Mouse (Mus musculus) CH12.LX (cell line): ENCODE data around the gene Gbx1. TPM values are rescaled to one million over a fixed set of nuclear protein-coding genes. Genes with fewer than 3 reads are reported as not detected.

Source experiments
- DNase-seq: peaks from one replicate; pipeline ENCODE4 v3.0.0-alpha.2; 2013; ENCODE audit errors: extremely low read depth
- H3K27ac ChIP-seq: 2 replicates; pipeline ENCODE4 v1.5.1; 2012; ENCODE audit warnings: low read depth, mild to moderate bottlenecking, control low read depth, moderate library complexity; ENCODE audit not compliant: insufficient read depth
- H3K27me3 ChIP-seq: replicated peaks from 2 replicates; pipeline ENCODE3; 2012; ENCODE audit warnings: inconsistent platforms
- H3K36me3 ChIP-seq, 2 experiments: replicated peaks in 1 of 2; 2 replicates each; pipeline versions ENCODE3 to v1.6.1; 2012; ENCODE audit warnings: inconsistent platforms in 1 of 2, low read length in 1 of 2, mild to moderate bottlenecking in 1 of 2, mixed read lengths in 1 of 2, moderate library complexity in 1 of 2; ENCODE audit not compliant: control insufficient read depth in 1 of 2, insufficient read depth in 1 of 2
- H3K4me1 ChIP-seq, 2 experiments: 2 replicates each; pipeline ENCODE4 v1.6.1; 2012; ENCODE audit warnings: inconsistent platforms in 1 of 2, moderate library complexity in 1 of 2; ENCODE audit not compliant: insufficient read depth in 2 of 2, control insufficient read depth in 1 of 2
- H3K4me2 ChIP-seq: 2 replicates; pipeline ENCODE4 v1.6.1; 2012; ENCODE audit warnings: low read depth, mild to moderate bottlenecking, control low read depth; ENCODE audit not compliant: poor library complexity, insufficient read depth, severe bottlenecking
- H3K4me3 ChIP-seq, 3 experiments: fragments of 150-350 bp in 1 of 3; sonication (generic) in 1 of 3; replicated peaks in 1 of 3; 2 replicates each; pipeline versions ENCODE3 to v1.5.1; 2011 to 2012; ENCODE audit warnings: low read depth in 2 of 3, low read length in 2 of 3, mild to moderate bottlenecking in 2 of 3, moderate library complexity in 2 of 3, control low read depth in 1 of 3, improper control_type of control experiment in 1 of 3, inconsistent platforms in 1 of 3, mixed read lengths in 1 of 3; ENCODE audit not compliant: poor library complexity in 1 of 3
- H3K79me2 ChIP-seq: replicated peaks from 2 replicates; pipeline ENCODE4 v1.6.1; 2012; ENCODE audit warnings: mild to moderate bottlenecking, moderate library complexity; ENCODE audit not compliant: control insufficient read depth, poor library complexity, insufficient read depth, severe bottlenecking; ENCODE audit errors: extremely low read depth
- H3K9ac ChIP-seq: 2 replicates; pipeline ENCODE4 v1.6.1; 2012; ENCODE audit warnings: low read depth, mild to moderate bottlenecking, control low read depth, moderate library complexity; ENCODE audit not compliant: insufficient read depth
- H3K9me3 ChIP-seq: replicated peaks from 2 replicates; pipeline ENCODE3; 2012; ENCODE audit warnings: low read length, inconsistent platforms, mixed read lengths
- BHLHE40 ChIP-seq: IDR thresholded peaks from 2 replicates; pipeline ENCODE4 v1.6.1; 2011; ENCODE audit warnings: mild to moderate bottlenecking, low read depth, low read length, improper control_type of control experiment
- CHD1 ChIP-seq: IDR thresholded peaks from 2 replicates; pipeline ENCODE4 v1.6.1; 2012; ENCODE audit warnings: low read depth, low read length, improper control_type of control experiment, inconsistent platforms
- CHD2 ChIP-seq: IDR thresholded peaks from 2 replicates; pipeline ENCODE4 v1.6.1; 2011; ENCODE audit warnings: low read length, improper control_type of control experiment
- CTCF ChIP-seq, 2 experiments: IDR thresholded peaks in 1 of 2; conservative IDR thresholded peaks in 1 of 2; 2 replicates each; pipeline ENCODE4 v1.5.1; 2011 to 2012; ENCODE audit warnings: low read depth in 2 of 2, low read length in 2 of 2, improper control_type of control experiment in 1 of 2, inconsistent platforms in 1 of 2, mild to moderate bottlenecking in 1 of 2, moderate library complexity in 1 of 2
- E2F4 ChIP-seq: IDR thresholded peaks from 2 replicates; pipeline ENCODE4 v1.6.1; 2011; ENCODE audit warnings: low read depth, low read length, improper control_type of control experiment; ENCODE audit not compliant: insufficient replicate concordance
- ELF1 ChIP-seq: IDR thresholded peaks from 2 replicates; pipeline ENCODE4 v1.6.1; 2014; ENCODE audit warnings: low read depth, mild to moderate bottlenecking, inconsistent platforms, low read length, improper control_type of control experiment
- EP300 ChIP-seq: IDR thresholded peaks from 2 replicates; pipeline ENCODE4 v1.6.1; 2011; ENCODE audit warnings: low read length, improper control_type of control experiment
- GABPA ChIP-seq: IDR thresholded peaks from 2 replicates; pipeline ENCODE4 v1.6.1; 2012; ENCODE audit warnings: low read depth, low read length, improper control_type of control experiment, inconsistent platforms; ENCODE audit not compliant: insufficient replicate concordance
- IRF4 ChIP-seq: IDR thresholded peaks from 2 replicates; pipeline ENCODE4 v1.6.1; 2014; ENCODE audit warnings: low read depth, mild to moderate bottlenecking, inconsistent platforms, low read length, improper control_type of control experiment
- JUN ChIP-seq: IDR thresholded peaks from 2 replicates; pipeline ENCODE4 v1.6.1; 2011; ENCODE audit warnings: low read depth, mild to moderate bottlenecking, low read length, improper control_type of control experiment, moderate library complexity; ENCODE audit not compliant: insufficient read depth
- MEF2A ChIP-seq: IDR thresholded peaks from 2 replicates; pipeline ENCODE4 v1.6.1; 2014; ENCODE audit warnings: low read depth, mild to moderate bottlenecking, inconsistent platforms, low read length, improper control_type of control experiment, borderline replicate concordance
- MYC ChIP-seq: IDR thresholded peaks from 2 replicates; pipeline ENCODE4 v1.6.1; 2011; ENCODE audit warnings: low read depth, mild to moderate bottlenecking, improper control_type of control experiment, low read length
- PAX5 ChIP-seq: IDR thresholded peaks from 2 replicates; pipeline ENCODE4 v1.6.1; 2012; ENCODE audit warnings: low read length, inconsistent platforms, mixed read lengths
- POLR2A ChIP-seq: IDR thresholded peaks from 2 replicates; pipeline ENCODE4 v1.6.1; 2011; ENCODE audit warnings: low read depth, mild to moderate bottlenecking, improper control_type of control experiment, low read length
- POLR2AphosphoS2 ChIP-seq: IDR thresholded peaks from 2 replicates; pipeline ENCODE4 v1.6.1; 2011; ENCODE audit warnings: low read depth, low read length, improper control_type of control experiment
- RAD21 ChIP-seq: IDR thresholded peaks from 2 replicates; pipeline ENCODE4 v1.6.1; 2011; ENCODE audit warnings: low read depth, mild to moderate bottlenecking, low read length, improper control_type of control experiment, moderate library complexity
- RCOR1 ChIP-seq: conservative IDR thresholded peaks from 2 replicates; pipeline ENCODE4 v1.6.1; 2012; ENCODE audit warnings: low read depth, mild to moderate bottlenecking, inconsistent platforms, low read length, improper control_type of control experiment
- SIN3A ChIP-seq: IDR thresholded peaks from 2 replicates; pipeline ENCODE4 v1.6.1; 2012; ENCODE audit warnings: low read length, improper control_type of control experiment, inconsistent platforms
- SMC3 ChIP-seq: IDR thresholded peaks from 2 replicates; pipeline ENCODE4 v1.6.1; 2011; ENCODE audit warnings: low read depth, low read length, improper control_type of control experiment
- TBP ChIP-seq: conservative IDR thresholded peaks from 2 replicates; pipeline ENCODE4 v1.6.1; 2011; ENCODE audit warnings: low read depth, low read length, improper control_type of control experiment
- TCF12 ChIP-seq: IDR thresholded peaks from 2 replicates; pipeline ENCODE4 v1.6.1; 2014; ENCODE audit warnings: low read depth, mild to moderate bottlenecking, inconsistent platforms, low read length, improper control_type of control experiment
- UBTF ChIP-seq: IDR thresholded peaks from 2 replicates; pipeline ENCODE4 v1.6.1; 2012; ENCODE audit warnings: low read depth, mild to moderate bottlenecking, inconsistent platforms, low read length, improper control_type of control experiment, moderate library complexity
- USF1 ChIP-seq: IDR thresholded peaks from 2 replicates; pipeline ENCODE4 v1.6.1; 2014; ENCODE audit warnings: low read depth, mild to moderate bottlenecking, inconsistent platforms, low read length, improper control_type of control experiment
- USF2 ChIP-seq: conservative IDR thresholded peaks from 2 replicates; pipeline ENCODE4 v1.6.1; 2011; ENCODE audit warnings: low read depth, low read length, improper control_type of control experiment
- ZKSCAN1 ChIP-seq: IDR thresholded peaks from 2 replicates; pipeline ENCODE4 v1.6.1; 2012; ENCODE audit warnings: low read depth, inconsistent platforms, low read length, improper control_type of control experiment, borderline replicate concordance
- ZNF384 ChIP-seq: IDR thresholded peaks from 2 replicates; pipeline ENCODE4 v1.6.1; 2012; ENCODE audit warnings: low read depth, low read length, improper control_type of control experiment, inconsistent platforms
- dilution Hi-C: fragments of 300-500 bp; cut with MboI; formaldehyde crosslinking; loops from 2 replicates; pipeline ENCODE4 v1.14.3; 2020; ENCODE audit warnings: low sequenced_read_pairs; ENCODE audit not compliant: extremely low pct_unique_long_range_greater_than_20kb, extremely low pct_ligation_motif_present
- in situ Hi-C: fragments of 300-500 bp; cut with MboI; formaldehyde crosslinking; loops from 3 replicates; pipeline ENCODE4 v1.14.3; 2019; ENCODE audit warnings: low sequenced_read_pairs, low pct_ligation_motif_present, low pct_unique_long_range_greater_than_20kb, mixed read lengths
- polyA plus RNA-seq: library from polyadenylated mRNA; unstranded; fragments of >175 nt; gene quantifications from 2 replicates; pipeline ENCODE4 v1.2.1, GENCODE M21; 2012; ENCODE audit warnings: low read depth; ENCODE audit not compliant: insufficient read length
- total RNA-seq, 2 experiments: library from RNA; depleted of rRNA; stranded (reverse); fragments of 300-350 nt in 1 of 2; fragments of >200 nt in 1 of 2; gene quantifications; 2 replicates each; pipeline ENCODE4 v1.2.3; 2012 to 2014

Gene Gbx1
- total and polyA plus RNA-seq, 3 experiments: 0.08 to 0.13 TPM; not detected in 1

- Histone ChIP-seq H3K9me3 (no peaks in the 10 kb centered on the region), H3K9ac (no peak overlapping the region), H3K4me2 (no peak overlapping the region), H3K4me1 (no peaks in the 10 kb centered on the region), H3K27ac (no peak overlapping the region), H3K4me3 (no peak overlapping the region), H3K79me2 (no peaks in the 10 kb centered on the region), H3K27me3 (no peaks in the 10 kb centered on the region), H3K36me3 (peaks cover 54 to 97% of the 10 kb centered on the region in 2 experiments)
- TF ChIP-seq USF1 (no peak), POLR2A (no peak), TBP (no peak), CTCF (conservative IDR thresholded peaks at IDR 0.05 in 1 of 2, IDR thresholded peaks at IDR 0.05 in 1 of 2; ENCODE audit: low read depth in 2 of 2, low read length in 2 of 2) (peak; percentile 48 to 79), MYC (no peak), GABPA (no peak), RAD21 (peak; percentile 42), TCF12 (no peak), E2F4 (no peak), JUN (no peak), PAX5 (no peak), IRF4 (no peak), SMC3 (peak; percentile 38)
- in situ Hi-C loops: no loop called here
- DNase-seq: peak; percentile 63
- dilution Hi-C loops: no loop called here
These were observed 40.9 kb downstream of the Gbx1 start for GRCm38 (mm10) chr5:24486097-24486496.

DNA sequence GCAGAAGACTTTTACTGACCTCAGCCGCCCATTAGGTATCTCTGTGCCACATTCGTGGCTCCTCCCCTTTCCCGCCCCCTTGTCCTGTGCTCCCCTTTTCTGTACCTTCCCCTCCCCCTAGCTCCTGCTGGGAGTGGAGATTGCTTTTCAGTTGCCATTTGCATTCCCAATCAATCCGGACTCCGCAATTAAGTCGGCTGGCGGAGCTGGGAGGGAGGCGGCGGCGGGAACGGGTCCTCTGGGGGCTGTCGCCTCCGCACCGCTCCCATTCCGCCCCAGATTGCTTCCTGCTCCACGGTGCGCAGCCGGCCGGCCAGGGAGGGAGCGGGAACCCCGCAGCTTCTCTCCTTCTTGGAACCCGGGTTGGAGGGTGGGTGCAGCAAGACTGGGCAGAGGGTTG lies 42.0 kb downstream of the Gbx1 start:
- TF ChIP-seq ELF1: no peak
- no peak for TF ChIP-seq EP300
- no peak for TF ChIP-seq ZKSCAN1
- TF ChIP-seq CHD2: no peak
- no peak for TF ChIP-seq POLR2A
- no peak for TF ChIP-seq SIN3A
- no peak for TF ChIP-seq MEF2A
- TF ChIP-seq POLR2AphosphoS2: no peak
- TF ChIP-seq RCOR1: no peak
- no peak for TF ChIP-seq BHLHE40
- no peak for TF ChIP-seq PAX5
- no peak for TF ChIP-seq USF2
- no peak for TF ChIP-seq CHD1
- no peak for TF ChIP-seq UBTF
- TF ChIP-seq ZNF384: no peak
- TF ChIP-seq, all 38 proteins: peak for 0
- Histone ChIP-seq H3K4me3 (no peak overlapping the region), H3K9me3 (no peaks in the 10 kb centered on the region), H3K27ac (no peak overlapping the region), H3K4me2 (no peak overlapping the region), H3K27me3 (no peaks in the 10 kb centered on the region), H3K4me1 (no peaks in the 10 kb centered on the region), H3K79me2 (no peaks in the 10 kb centered on the region), H3K36me3 (peaks cover 60 to 97% of the 10 kb centered on the region in 2 experiments), H3K9ac (no peak overlapping the region)
- in situ Hi-C loops: no loop called here
- dilution Hi-C loops: no loop called here
- DNase-seq: no peak
